In the genomic region with DNA sequence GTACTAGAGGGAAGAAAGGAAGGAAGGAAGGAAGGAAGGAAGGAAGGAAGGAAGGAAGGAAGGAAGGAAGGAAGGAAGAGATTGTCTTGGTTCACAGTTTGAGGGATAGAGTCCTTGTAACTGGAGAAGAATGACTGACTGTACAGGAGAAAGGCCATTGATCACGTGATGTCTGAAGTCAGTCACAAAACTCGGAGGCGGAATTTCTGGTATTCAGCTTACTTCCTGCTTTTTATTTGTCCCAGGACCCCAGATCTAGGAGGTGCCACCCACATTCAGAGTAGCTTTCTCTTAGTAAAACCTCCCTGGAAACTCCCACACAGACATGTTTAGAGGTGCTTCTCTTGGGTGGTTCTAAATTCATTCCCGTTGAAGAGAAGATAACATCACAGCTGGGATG, we compare ENCODE assay signal across 3 mouse cellular contexts.
TF ChIP-seq lines count a peak whose summit lies in the region.

No protein-coding gene starts in this region.

TF ChIP-seq in C2C12, 6 proteins besides CTCF, POLR2A, EP300 and RAD21:
- peak; percentile 79 for TF ChIP-seq USF1 (IDR thresholded peaks at IDR 0.05; ENCODE audit: low read depth)
- TF ChIP-seq MYOD1 (IDR thresholded peaks at IDR 0.05; ENCODE audit: control insufficient read depth, insufficient read length, low read depth) = no peak
TF ChIP-seq in C2C12: peak in this region for 1.

TF ChIP-seq in MEL, 35 proteins besides CTCF, POLR2A, EP300 and RAD21:
- 0 out of 2 replicates have a peak, but pooled peaks have one; percentile 7 for TF ChIP-seq USF1 (IDR thresholded peaks at IDR 0.05; ENCODE audit: low read depth, low read length)
- no peak for TF ChIP-seq MEF2A (IDR thresholded peaks at IDR 0.05; ENCODE audit: extremely low read depth, insufficient replicate concordance, low read depth, low read length, poor library complexity, severe bottlenecking)

TF ChIP-seq in myocyte, 11 proteins besides CTCF, POLR2A, EP300 and RAD21:
- peak; percentile 54 for TF ChIP-seq USF1 (IDR thresholded peaks at IDR 0.05; ENCODE audit: low read depth)
- no peak for TF ChIP-seq SRF (IDR thresholded peaks at IDR 0.05; ENCODE audit: control insufficient read depth, insufficient read length, low read depth)
- no peak for TF ChIP-seq MAX (IDR thresholded peaks at IDR 0.05; ENCODE audit: low read depth)
- no peak for TF ChIP-seq CEBPB (IDR thresholded peaks at IDR 0.05; ENCODE audit: insufficient read depth, poor library complexity, severe bottlenecking)
TF ChIP-seq in myocyte: peak in this region for 1.
